Mouse (Mus musculus) heart, embryonic 16.5 days (tissue): ENCODE measurements around the gene Nfia. TPM values are rescaled to one million over a fixed set of nuclear protein-coding genes. Genes with fewer than 3 reads are reported as not detected.

ENCODE experiments used
- ATAC-seq: fragments of 200-750 bp; cut with Nextera tagmentation; replicated peaks from 2 replicates; pipeline ENCODE4 v1.8.0; 2017; ENCODE audit warnings: moderate number of reproducible peaks; ENCODE audit not compliant: insufficient read depth, low FRiP score; ENCODE audit errors: extremely low read depth
- H3K27ac ChIP-seq: fragments of 300-500 bp; sonication (generic); 2 replicates; pipeline ENCODE4 v1.5.1; 2014; ENCODE audit warnings: mild to moderate bottlenecking, low read length, control low read depth, moderate library complexity
- H3K27me3 ChIP-seq: fragments of 300-500 bp; sonication (generic); 2 replicates; pipeline ENCODE4 v1.6.1; 2014; ENCODE audit warnings: low read length, mixed read lengths; ENCODE audit not compliant: control insufficient read depth, insufficient read depth
- H3K36me3 ChIP-seq: fragments of 300-500 bp; sonication (generic); 2 replicates; pipeline ENCODE4 v1.6.1; 2014; ENCODE audit not compliant: control insufficient read depth, insufficient read depth
- H3K4me1 ChIP-seq: fragments of 300-500 bp; sonication (generic); 2 replicates; pipeline ENCODE4 v1.6.1; 2014; ENCODE audit warnings: low read length, mixed read lengths; ENCODE audit not compliant: control insufficient read depth, insufficient read depth
- H3K4me2 ChIP-seq: fragments of 300-500 bp; sonication (generic); 2 replicates; pipeline ENCODE4 v1.6.1; 2014; ENCODE audit warnings: low read depth, mild to moderate bottlenecking, control low read depth, low read length
- H3K4me3 ChIP-seq: fragments of 300-500 bp; sonication (generic); 2 replicates; pipeline ENCODE4 v1.5.1; 2014; ENCODE audit warnings: mild to moderate bottlenecking, control low read depth, low read length
- H3K9ac ChIP-seq: fragments of 300-500 bp; sonication (generic); 2 replicates; pipeline ENCODE4 v1.6.1; 2014; ENCODE audit warnings: low read length, control low read depth
- H3K9me3 ChIP-seq: fragments of 300-500 bp; sonication (generic); replicated peaks from 2 replicates; pipeline ENCODE4 v1.6.1; 2016; ENCODE audit warnings: low read length; ENCODE audit not compliant: control insufficient read depth
- WGBS: fragments of 180-500 bp; shearing (Covaris S2); extraction: QIAGEN DNeasy Blood & Tissue Kit; methylation state at CpG from one replicate; pipeline ENCODE4 v1.1.7; 2014; 5-methylcytosine and 5-hydroxymethylcytosine counted together
- polyA plus RNA-seq: library from polyadenylated mRNA; unstranded; fragments of >200 nt; fragmentation: Nextera tagmentation; extraction: Ambion mirVana; gene quantifications from 2 replicates; pipeline ENCODE4 v1.2.1, GENCODE M21; 2015

Gene Nfia
- polyA plus RNA-seq, 1 experiment from 2014 or later, result 37.3 TPM

DNA sequence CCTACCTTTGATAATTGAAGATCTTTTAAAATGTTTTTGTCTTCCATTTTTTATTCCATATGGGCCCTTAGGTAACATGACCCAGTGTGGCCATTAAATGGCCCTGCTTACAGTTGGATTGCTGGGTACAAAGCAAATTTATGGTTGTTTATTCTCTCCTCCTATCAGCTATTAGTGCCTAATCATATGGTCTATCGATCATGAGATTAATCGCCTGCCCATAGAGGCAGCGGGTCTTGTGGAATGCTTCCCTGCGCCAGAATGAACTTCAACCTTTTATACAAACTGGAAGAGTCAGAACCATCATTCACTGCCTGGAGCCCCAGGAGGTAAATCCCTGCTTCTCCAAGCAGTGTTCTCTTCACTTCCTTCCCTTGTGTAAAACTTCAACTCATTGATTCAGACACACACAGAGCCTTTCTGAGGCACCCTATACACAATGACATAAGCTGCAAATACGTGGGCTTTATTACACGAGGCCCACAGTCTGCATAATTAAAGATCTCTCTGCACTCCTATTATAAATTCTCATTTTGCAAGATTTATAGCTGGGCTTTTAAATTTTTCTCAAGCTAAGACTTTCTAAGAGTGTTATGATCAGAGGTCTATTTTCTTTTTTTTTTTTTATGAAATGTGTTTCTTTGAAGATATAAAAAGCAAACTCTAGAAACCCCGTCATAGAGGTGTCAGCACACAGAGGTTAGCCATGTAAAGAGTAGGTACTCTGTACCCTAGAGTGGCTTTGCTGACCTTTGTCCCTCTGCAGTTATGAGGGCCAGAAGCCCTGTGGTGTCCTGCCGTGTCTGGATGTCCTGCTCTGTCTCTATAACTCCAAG lies 67.9 kb downstream of the Nfia start:
- no peaks in the 10 kb centered on the region for H3K9me3 ChIP-seq
- H3K4me2 ChIP-seq, result no peak overlapping the region
- no peak overlapping the region for H3K4me3 ChIP-seq
- H3K9ac ChIP-seq, result no peak overlapping the region
- WGBS, result 62% methylated on average over 8 of the region's 8 CpGs
- H3K36me3 ChIP-seq, result no peaks in the 10 kb centered on the region
- H3K27ac ChIP-seq, result peak overlapping the region; percentile 83
- H3K27me3 ChIP-seq, result no peaks in the 10 kb centered on the region
- ATAC-seq, result no peak
- H3K4me1 ChIP-seq, result peaks cover 65% of the 10 kb centered on the region

- peak overlapping the region; percentile 47; the same call in 1 of the 2 replicates for H3K27ac ChIP-seq
- H3K4me1 ChIP-seq, result peaks cover 60% of the 10 kb centered on the region
- no peak for ATAC-seq
- H3K4me2 ChIP-seq, result no peak overlapping the region
- H3K9me3 ChIP-seq, result no peaks in the 10 kb centered on the region
- WGBS, result 46% methylated on average over 4 of the region's 4 CpGs
- no peak overlapping the region for H3K4me3 ChIP-seq
- no peak overlapping the region for H3K9ac ChIP-seq
- H3K27me3 ChIP-seq, result no peaks in the 10 kb centered on the region
- no peaks in the 10 kb centered on the region for H3K36me3 ChIP-seq
Observed at GRCm38 (mm10) chr4:97841063-97841595, 68.6 kb downstream of the Nfia start.

DNA sequence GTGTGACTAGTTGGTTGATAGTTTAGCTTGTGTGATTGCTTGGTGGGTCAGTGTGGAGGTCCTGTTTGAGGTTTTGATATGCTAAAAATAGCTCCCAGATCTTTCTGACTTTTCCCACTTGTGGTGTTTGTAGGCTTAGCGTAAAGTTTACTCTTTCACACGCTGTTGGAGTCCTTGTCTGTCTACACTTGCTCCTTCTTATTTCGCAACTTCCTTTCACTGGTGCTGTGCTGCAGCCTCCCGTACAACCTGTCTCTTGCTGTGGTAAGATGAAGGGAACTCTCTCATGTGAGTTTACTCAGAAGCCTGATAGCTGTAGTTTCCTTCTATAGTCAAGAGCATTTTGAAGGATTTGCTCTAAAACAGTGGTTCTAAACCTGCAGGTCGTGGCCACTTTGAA lies 69.2 kb downstream of the Nfia start:
- H3K4me3 ChIP-seq, result no peak overlapping the region
- H3K27me3 ChIP-seq, result no peaks in the 10 kb centered on the region
- WGBS, result 37% methylated on average over 5 of the region's 5 CpGs
- no peaks in the 10 kb centered on the region for H3K36me3 ChIP-seq
- peaks cover 65% of the 10 kb centered on the region for H3K4me1 ChIP-seq
- H3K9me3 ChIP-seq, result no peaks in the 10 kb centered on the region
- no peak overlapping the region for H3K4me2 ChIP-seq
- no peak for ATAC-seq
- H3K9ac ChIP-seq, result 0 out of 2 replicates have a peak overlapping the region, but pooled peaks have one; percentile 6
- peak overlapping the region; percentile 12; the same call in 1 of the 2 replicates for H3K27ac ChIP-seq

DNA sequence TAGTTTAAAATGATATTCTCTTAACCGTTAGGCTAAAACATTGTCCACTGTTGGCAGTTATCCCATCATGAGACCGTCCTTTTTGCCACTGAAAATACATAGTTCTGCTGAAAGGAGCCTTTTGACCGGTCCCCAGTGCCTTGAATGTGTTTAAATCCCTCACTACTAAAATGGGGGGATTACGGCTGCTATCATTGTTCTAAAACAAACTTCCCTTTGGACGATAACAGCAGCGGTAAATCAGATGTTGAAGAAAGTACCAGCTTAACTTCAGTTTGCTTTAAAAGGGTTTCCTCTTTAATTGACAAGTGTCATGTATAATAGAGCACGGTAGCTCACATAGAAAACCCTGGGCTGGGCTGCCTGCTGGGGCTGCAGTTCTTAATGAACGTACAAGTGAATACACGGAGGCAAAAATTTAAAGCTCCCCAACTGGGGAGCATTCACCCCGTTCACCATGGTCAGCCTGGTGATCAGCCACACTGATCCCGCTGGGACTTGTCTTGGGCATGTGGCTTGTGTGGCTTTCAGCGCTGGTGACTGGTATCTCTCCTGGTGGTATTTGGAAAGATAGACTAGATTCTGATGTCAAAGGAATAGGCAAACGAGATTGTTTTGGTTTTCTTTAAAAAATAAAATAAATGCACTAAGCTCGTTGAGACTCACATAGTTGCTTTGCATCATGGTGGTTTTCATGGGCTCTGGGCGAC lies 71.6 kb downstream of the Nfia start:
- Histone ChIP-seq H3K9me3 (no peaks in the 10 kb centered on the region), H3K27ac (peak overlapping the region; percentile 66), H3K36me3 (no peaks in the 10 kb centered on the region), H3K9ac (no peak overlapping the region), H3K4me2 (no peak overlapping the region), H3K4me1 (peaks cover 62% of the 10 kb centered on the region), H3K4me3 (no peak overlapping the region), H3K27me3 (no peaks in the 10 kb centered on the region)
- ATAC-seq, result no peak
- 64% methylated on average over 15 of the region's 15 CpGs for WGBS

- H3K4me1 ChIP-seq, result peaks cover 55% of the 10 kb centered on the region
- no peaks in the 10 kb centered on the region for H3K9me3 ChIP-seq
- H3K4me2 ChIP-seq, result peak overlapping the region; percentile 47
- no peak for ATAC-seq
- H3K27ac ChIP-seq, result peak overlapping the region; percentile 66
- H3K9ac ChIP-seq, result peak overlapping the region; percentile 33; the same call in 1 of the 2 replicates
- H3K4me3 ChIP-seq, result no peak overlapping the region
- no peaks in the 10 kb centered on the region for H3K36me3 ChIP-seq
- H3K27me3 ChIP-seq, result no peaks in the 10 kb centered on the region
- WGBS, result 56% methylated on average over 6 of the region's 6 CpGs
Observed at GRCm38 (mm10) chr4:97844899-97845298, 72.4 kb downstream of the Nfia start.

DNA sequence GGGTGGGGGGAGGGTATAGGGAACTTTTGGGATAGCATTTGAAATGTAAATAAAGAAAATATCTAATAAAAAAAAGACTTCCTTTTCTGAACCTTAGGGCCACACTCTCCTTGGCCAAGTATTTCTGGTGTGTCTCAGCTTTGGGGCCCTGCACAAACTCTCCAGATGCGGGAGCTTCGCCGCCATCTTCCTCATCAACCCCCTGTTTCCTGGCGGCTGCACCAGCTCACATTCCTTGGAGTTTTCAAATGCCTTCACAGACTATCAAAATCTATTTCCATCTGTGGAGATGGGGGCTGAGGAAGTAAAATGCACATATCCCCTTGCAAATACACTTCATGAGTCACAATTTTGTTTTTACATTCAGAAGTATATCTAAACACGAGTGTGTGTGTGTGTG lies 75.1 kb downstream of the Nfia start:
- Histone ChIP-seq H3K27me3 (no peaks in the 10 kb centered on the region), H3K4me2 (no peak overlapping the region), H3K4me1 (peaks cover 38% of the 10 kb centered on the region), H3K9ac (no peak overlapping the region), H3K27ac (peak overlapping the region; percentile 69), H3K36me3 (no peaks in the 10 kb centered on the region), H3K4me3 (no peak overlapping the region), H3K9me3 (no peaks in the 10 kb centered on the region)
- 23% methylated on average over 5 of the region's 5 CpGs for WGBS
- no peak; the same call in 1 of the 2 replicates for ATAC-seq

DNA sequence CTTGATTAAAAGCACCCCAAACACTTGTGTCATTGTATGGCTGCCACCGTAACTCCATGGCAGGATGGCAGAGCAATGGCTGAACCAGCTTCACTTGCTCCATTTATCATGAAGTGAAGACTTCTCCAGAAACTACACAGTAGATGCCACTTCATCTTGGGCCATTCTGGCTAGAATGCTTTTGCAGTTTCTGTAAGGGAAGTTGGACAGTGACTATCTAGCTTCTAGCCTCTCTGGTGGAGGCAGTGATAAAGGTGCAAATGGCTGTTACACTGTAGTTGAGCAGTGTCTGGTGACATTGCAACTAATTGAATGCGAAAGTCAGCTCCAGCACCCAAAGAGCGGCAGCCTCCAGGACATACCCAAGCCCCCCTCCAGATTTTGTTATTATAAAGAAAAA lies 78.5 kb downstream of the Nfia start:
- no peak for ATAC-seq
- no peak overlapping the region for H3K4me3 ChIP-seq
- H3K9ac ChIP-seq, result no peak overlapping the region
- H3K4me2 ChIP-seq, result no peak overlapping the region
- H3K9me3 ChIP-seq, result no peaks in the 10 kb centered on the region
- H3K4me1 ChIP-seq, result peaks cover 35% of the 10 kb centered on the region
- no peaks in the 10 kb centered on the region for H3K36me3 ChIP-seq
- peak overlapping the region; percentile 13; the same call in 1 of the 2 replicates for H3K27ac ChIP-seq
- H3K27me3 ChIP-seq, result no peaks in the 10 kb centered on the region
- WGBS, result 83% methylated on average over 3 of the region's 3 CpGs

DNA sequence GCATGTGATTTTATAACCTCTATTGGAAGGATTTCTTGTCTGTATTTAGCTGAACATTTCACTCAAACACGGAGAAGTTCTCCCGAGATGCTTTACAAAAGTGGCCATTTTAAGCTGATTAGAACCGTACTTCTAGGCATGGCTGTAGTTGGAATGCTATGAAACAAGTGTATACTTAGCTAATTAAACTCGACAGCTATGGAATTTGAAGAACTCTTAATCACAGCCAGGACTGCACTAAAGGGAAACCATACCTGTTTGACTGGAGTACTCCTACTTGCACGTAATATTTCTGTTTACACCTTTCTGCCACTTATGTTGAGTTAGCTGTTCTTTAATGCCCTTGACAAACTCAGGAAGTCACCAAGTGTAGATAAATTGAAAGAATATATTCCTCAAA lies 79.2 kb downstream of the Nfia start:
- 48% methylated on average over 5 of the region's 5 CpGs for WGBS
- H3K27ac ChIP-seq, result no peak overlapping the region

GRCm38 (mm10) chr4:97852626-97853025 lies 80.1 kb downstream of the Nfia start:
- Histone ChIP-seq H3K36me3 (no peaks in the 10 kb centered on the region), H3K4me1 (peaks cover 28% of the 10 kb centered on the region)
- 84% methylated on average over 2 of the region's 2 CpGs for WGBS

More for the DNA sequence above, 79.2 kb downstream of the Nfia start:
- Histone ChIP-seq H3K9me3 (no peaks in the 10 kb centered on the region), H3K4me2 (no peak overlapping the region), H3K36me3 (no peaks in the 10 kb centered on the region), H3K27me3 (no peaks in the 10 kb centered on the region), H3K9ac (no peak overlapping the region), H3K4me3 (no peak overlapping the region), H3K4me1 (peaks cover 29% of the 10 kb centered on the region)
- ATAC-seq, result no peak

More at GRCm38 (mm10) chr4:97852626-97853025, 80.1 kb downstream of the Nfia start:
- H3K4me3 ChIP-seq, result no peak overlapping the region
- H3K9me3 ChIP-seq, result no peaks in the 10 kb centered on the region
- H3K4me2 ChIP-seq, result no peak overlapping the region
- H3K27ac ChIP-seq, result no peak overlapping the region
- no peaks in the 10 kb centered on the region for H3K27me3 ChIP-seq
- ATAC-seq, result no peak
- H3K9ac ChIP-seq, result no peak overlapping the region
